Mouse (Mus musculus): ENCODE results near the gene Cul7.

Gene Cul7

GRCm38 (mm10) chr17:46701489-46701888 lies 51.4 kb downstream of the Cul7 start:
- ChIA-PET POLR2A (interaction anchor here in 3 of 4 experiments (0.5 to 18.7 kb wide), 8 partner anchors 10 to 282 kb away, joined by 3 to 197 read pairs (median 4); partner anchors contain the start of genes Klhdc3 (in 1 of the 3) and Mea1 (in 1 of the 3)), CTCF (interaction anchor here in 2 of 4 experiments (0.6 to 0.7 kb wide), 3 partner anchors 359 to 577 kb away, joined by 3 to 5 read pairs (median 4); no protein-coding TSS in a partner anchor)

GRCm38 (mm10) chr17:46702100-46702499 lies 52.0 kb downstream of the Cul7 start:
- ChIA-PET CTCF (interaction anchor here in 2 of 4 experiments (0.6 to 0.7 kb wide), 4 partner anchors 180 to 578 kb away, joined by 3 to 5 read pairs (median 4); no protein-coding TSS in a partner anchor), POLR2A (interaction anchor here in 3 of 4 experiments (0.5 to 18.7 kb wide), 5 partner anchors 12 to 282 kb away, joined by 3 to 197 read pairs (median 5); partner anchors contain the start of genes Klhdc3 (in 1 of the 3) and Mea1 (in 1 of the 3))

GRCm38 (mm10) chr17:46702506-46702905 lies 52.4 kb downstream of the Cul7 start:
- POLR2A ChIA-PET, result interaction anchor here in 2 of 4 experiments (1.0 to 18.7 kb wide), 5 partner anchors 10 to 43 kb away, joined by 3 to 197 read pairs (median 6); partner anchors contain the start of genes Klhdc3 (in 1 of the 2) and Mea1 (in 1 of the 2)

GRCm38 (mm10) chr17:46703971-46704886 lies 54.1 kb downstream of the Cul7 start:
- POLR2A ChIA-PET, result interaction anchor here (0.5 to 18.7 kb wide), 111 partner anchors 9 to 1197 kb away, joined by 3 to 197 read pairs (median 4); partner anchors contain the start of genes Klhdc3 (in 3 of the 4), Cnpy3 (in 2 of the 4), Mea1 (in 2 of the 4) and Rrp36 (in 2 of the 4)
- CTCF ChIA-PET, result interaction anchor here (0.6 to 2.6 kb wide), 27 partner anchors 7 to 571 kb away, joined by 3 to 40 read pairs (median 4); partner anchors contain the start of genes Cul9 (in 1 of the 4), Dnph1 (in 1 of the 4), Mea1 (in 1 of the 4) and Ptk7 (in 1 of the 4)

More at GRCm38 (mm10) chr17:46702506-46702905, 52.4 kb downstream of the Cul7 start:
- CTCF ChIA-PET, result interaction anchor here in 1 of 4 experiments (0.6 kb wide), 1 partner anchor 181 kb away, joined by 3 read pairs; no protein-coding TSS in a partner anchor

- POLR2A ChIA-PET, result interaction anchor here (0.5 to 18.7 kb wide), 119 partner anchors 8 to 1198 kb away, joined by 3 to 197 read pairs (median 4); partner anchors contain the start of genes Klhdc3 (in 3 of the 4), 2310039H08Rik (in 2 of the 4), Cnpy3 (in 2 of the 4) and Gnmt (in 2 of the 4)
- CTCF ChIA-PET, result interaction anchor here in 3 of 4 experiments (0.5 to 2.6 kb wide), 29 partner anchors 8 to 1148 kb away, joined by 3 to 40 read pairs (median 3); partner anchors contain the start of genes Cul9 (in 1 of the 3), Dnph1 (in 1 of the 3), Mea1 (in 1 of the 3) and Ptk7 (in 1 of the 3)
Observed at GRCm38 (mm10) chr17:46704887-46705835, 55.0 kb downstream of the Cul7 start, which contains the start of gene Ppp2r5d. Ppp2r5d (minus strand) TSS chr17:46705111.

- ChIA-PET POLR2A (interaction anchor here in 3 of 4 experiments (0.5 to 18.7 kb wide), 16 partner anchors 8 to 141 kb away, joined by 3 to 197 read pairs (median 6); partner anchors contain the start of genes 2310039H08Rik (in 1 of the 3), Klhdc3 (in 1 of the 3), Mea1 (in 1 of the 3) and Ptk7 (in 1 of the 3)), CTCF (interaction anchor here in 2 of 4 experiments (0.6 to 2.6 kb wide), 3 partner anchors 9 to 1063 kb away, joined by 3 to 40 read pairs (median 10); no protein-coding TSS in a partner anchor)
Observed at GRCm38 (mm10) chr17:46706375-46707089, 56.4 kb downstream of the Cul7 start.

- ChIA-PET CTCF (interaction anchor here in 2 of 4 experiments (0.6 to 1.0 kb wide), 4 partner anchors 14 to 74 kb away, joined by 3 to 4 read pairs (median 3); no protein-coding TSS in a partner anchor), POLR2A (interaction anchor here in 3 of 4 experiments (0.7 to 1.3 kb wide), 3 partner anchors 42 to 179 kb away, joined by 3 to 5 read pairs (median 4); partner anchors contain the start of gene Tbcc (in 2 of the 3))
Observed at GRCm38 (mm10) chr17:46710959-46711597, 60.9 kb downstream of the Cul7 start, which contains the start of gene Pex6. Pex6 (plus strand) TSS chr17:46711463.

GRCm38 (mm10) chr17:46711612-46712271 lies 61.6 kb downstream of the Cul7 start:
- CTCF ChIA-PET, result interaction anchor here in 2 of 4 experiments (0.5 to 1.6 kb wide), 7 partner anchors 10 to 197 kb away, joined by 3 to 4 read pairs (median 3); partner anchors contain the start of gene Tbcc (in 1 of the 2)
- POLR2A ChIA-PET, result interaction anchor here (0.6 to 1.3 kb wide), 15 partner anchors 10 to 179 kb away, joined by 3 to 7 read pairs (median 3); partner anchors contain the start of genes Cnpy3 (in 1 of the 4), Mea1 (in 1 of the 4), Ptcra (in 1 of the 4) and Rrp36 (in 1 of the 4)

GRCm38 (mm10) chr17:46712442-46712841 lies 62.3 kb downstream of the Cul7 start:
- ChIA-PET POLR2A (interaction anchor here (0.6 to 1.3 kb wide), 14 partner anchors 9 to 178 kb away, joined by 3 to 7 read pairs (median 4); partner anchors contain the start of genes Cnpy3 (in 1 of the 4), Mea1 (in 1 of the 4), Ptcra (in 1 of the 4) and Rrp36 (in 1 of the 4)), CTCF (interaction anchor here in 2 of 4 experiments (0.5 to 1.6 kb wide), 6 partner anchors 9 to 196 kb away, joined by 3 to 4 read pairs (median 3); partner anchors contain the start of gene Tbcc (in 1 of the 2))

- CTCF ChIA-PET, result interaction anchor here (0.6 to 4.9 kb wide), 15 partner anchors 8 to 388 kb away, joined by 3 to 40 read pairs (median 5); partner anchors contain the start of gene Ppp2r5d (in 1 of the 4)
Observed at GRCm38 (mm10) chr17:46713849-46714248, 63.7 kb downstream of the Cul7 start.

More at GRCm38 (mm10) chr17:46713849-46714248, 63.7 kb downstream of the Cul7 start:
- POLR2A ChIA-PET, result interaction anchor here in 3 of 4 experiments (0.7 to 4.1 kb wide), 14 partner anchors 9 to 113 kb away, joined by 3 to 24 read pairs (median 4); partner anchors contain the start of genes Ppp2r5d (in 2 of the 3), Cul7 (in 1 of the 3) and Klhdc3 (in 1 of the 3)

Data from embryonic stem cell, embryonic (primary cell).